Mouse (Mus musculus) cerebellum, adult 8-10 months (tissue): ENCODE results near the gene Arfip1.
"Not testable (repeated sequence)": the region's sequence is repeated elsewhere in the genome, so short reads cannot be mapped to it uniquely, and the experiment has no call there.

Source experiments
- DNase-seq: peaks from one replicate; pipeline ENCODE4 v3.0.0; 2022

Gene Arfip1

DNA sequence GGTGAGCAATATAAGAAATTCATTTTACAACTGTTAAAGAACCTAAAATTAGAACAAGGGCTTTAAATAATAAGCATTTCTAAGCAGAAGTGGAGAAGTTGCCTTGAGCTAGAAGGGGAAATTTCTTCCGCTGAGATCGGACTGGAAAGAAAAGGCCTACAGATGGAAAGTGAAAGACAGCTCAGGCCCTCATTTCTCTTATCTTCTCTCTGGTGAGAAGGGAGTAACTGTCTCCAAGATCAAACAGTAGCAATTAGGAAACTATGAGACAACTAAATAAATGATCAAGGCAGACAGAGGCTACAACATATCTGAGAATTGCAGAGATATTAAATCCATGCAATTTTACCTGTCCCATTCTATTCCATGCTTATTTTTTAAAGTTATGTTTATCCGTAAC lies 11.9 kb downstream of the Arfip1 start:
- no peak for DNase-seq

DNA sequence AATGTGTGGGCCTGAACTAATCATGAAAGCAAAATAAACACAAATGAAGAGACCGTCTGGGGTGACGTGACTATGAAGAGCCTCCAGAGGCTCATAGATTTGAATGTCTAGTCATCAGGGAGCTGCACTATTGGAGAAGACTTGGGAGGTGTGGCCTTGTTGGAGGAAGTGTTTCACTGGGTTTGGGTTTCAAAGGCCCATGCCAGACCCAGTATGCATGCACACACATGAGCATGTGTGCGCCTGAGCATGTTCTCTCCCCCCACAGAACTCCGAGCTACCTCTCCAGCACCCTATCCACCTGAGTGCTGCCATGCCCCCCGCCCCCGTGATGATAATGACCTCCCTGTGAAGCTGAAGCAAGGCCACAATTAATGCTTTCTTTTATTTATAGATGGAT lies 12.8 kb downstream of the Arfip1 start:
- DNase-seq: no peak

DNA sequence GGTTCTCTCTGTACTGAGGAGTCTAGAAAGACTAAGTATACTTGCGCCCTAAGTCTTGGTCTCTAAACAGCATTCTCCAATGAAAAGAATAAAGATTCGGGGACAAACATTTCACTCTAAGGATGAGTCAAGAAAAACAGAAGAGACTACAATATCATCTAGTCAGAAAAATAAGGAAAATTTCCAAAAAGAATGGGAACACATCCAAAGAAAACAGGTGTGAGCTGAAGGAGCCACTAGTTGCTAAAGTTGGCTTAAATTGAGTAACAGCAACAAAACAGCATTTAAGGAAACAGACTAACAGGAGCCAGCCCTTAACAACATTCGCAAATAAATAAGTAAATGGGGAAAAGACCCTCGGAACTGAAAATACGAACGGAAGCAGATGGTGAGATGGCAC lies 13.9 kb downstream of the Arfip1 start:
- no peak for DNase-seq

DNA sequence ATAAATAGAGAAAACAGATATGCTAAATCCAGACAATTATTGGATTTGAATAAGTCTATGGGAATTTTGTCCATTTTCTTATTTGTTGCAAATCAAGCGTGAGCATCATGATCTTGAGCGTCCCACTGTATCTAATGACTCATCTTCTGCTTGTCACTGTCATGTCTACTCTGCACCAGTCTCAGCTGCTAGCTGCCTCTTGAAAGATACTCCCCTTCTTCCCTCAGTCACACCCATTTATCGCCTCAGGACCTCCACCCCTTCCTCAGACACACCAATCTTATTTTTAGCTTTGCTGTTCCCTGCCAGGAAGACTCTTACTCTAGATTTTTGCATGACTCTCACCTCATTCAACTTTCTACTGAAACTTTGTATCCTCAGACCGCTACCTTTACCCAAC lies 19.0 kb downstream of the Arfip1 start:
- DNase-seq: no peak

DNA sequence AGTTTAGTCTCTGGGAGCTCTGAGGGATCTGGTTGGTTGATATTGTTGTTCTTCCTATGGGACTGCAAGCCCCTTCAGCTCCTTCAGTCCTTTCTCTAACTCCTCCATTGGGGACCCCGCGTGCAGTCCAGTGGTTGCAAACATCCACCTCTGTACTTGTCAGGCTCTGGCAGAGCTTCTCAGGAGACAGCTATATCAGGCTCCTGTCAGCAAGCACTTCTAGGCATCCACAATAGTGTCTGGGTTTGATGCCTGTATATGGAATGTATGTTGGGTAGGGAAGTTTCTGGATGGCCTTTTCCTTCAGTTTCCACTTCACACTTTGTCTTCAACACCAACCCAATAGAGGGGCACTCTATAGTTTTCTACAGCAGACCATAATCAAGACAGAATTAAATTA lies 19.5 kb downstream of the Arfip1 start:
- not testable (repeated sequence) for DNase-seq

DNA sequence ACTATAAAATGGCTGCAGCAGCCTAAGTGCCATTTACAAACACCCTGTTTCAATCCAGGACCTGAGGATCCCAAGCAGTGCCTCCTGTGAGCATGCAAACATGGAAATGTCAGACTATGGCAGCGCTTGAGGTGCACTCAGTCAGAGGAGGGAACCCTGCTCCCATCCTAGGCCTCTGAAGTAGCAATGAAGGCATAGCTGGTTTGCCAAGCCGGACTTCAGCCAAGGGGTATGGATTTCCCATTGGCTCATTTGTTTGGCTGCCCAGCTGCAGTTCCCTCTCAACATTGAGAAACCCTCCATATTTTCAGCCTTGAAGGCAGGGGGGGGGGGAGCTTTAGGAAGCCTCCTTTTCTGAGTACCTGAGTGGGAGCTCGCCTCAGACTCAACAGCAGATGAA lies 24.1 kb downstream of the Arfip1 start:
- no peak for DNase-seq

DNA sequence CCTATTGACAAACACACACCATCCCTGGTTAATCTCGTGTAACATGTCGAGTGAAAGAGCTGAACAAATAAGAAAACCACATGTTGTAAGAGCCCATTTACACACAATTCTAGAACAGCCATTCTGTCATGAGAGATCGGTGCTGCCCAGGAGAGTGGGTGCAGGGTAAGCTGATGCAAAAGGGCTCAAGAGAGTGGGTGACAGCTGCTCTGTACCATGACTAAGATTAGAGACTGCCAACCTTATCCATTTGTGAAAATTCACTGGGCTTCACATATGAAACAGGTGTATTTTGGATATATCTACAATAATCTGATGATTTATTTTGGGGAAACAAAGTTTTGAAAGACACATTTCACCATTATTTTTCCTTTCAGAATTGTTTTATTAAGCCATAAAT lies 26.6 kb downstream of the Arfip1 start:
- DNase-seq: no peak

DNA sequence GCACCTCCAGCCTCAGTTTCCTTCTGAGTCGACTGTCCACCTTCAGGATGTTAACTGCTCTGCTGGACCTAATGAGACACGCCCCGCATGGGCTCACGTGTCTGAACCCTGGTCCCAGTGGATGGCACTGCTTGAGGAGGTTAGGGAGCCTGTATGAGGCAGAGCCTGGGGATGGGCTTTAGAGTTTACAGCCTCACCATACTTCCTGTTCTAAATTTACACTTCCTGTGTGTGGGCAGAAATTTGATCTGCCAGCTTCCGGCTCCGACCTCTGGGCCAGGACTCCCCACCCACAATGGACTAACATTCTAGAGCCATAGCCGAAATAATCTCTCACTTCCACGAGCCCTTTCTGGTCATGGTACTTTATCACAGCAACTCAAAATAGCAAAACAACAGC lies 35.2 kb downstream of the Arfip1 start:
- DNase-seq: no peak

DNA sequence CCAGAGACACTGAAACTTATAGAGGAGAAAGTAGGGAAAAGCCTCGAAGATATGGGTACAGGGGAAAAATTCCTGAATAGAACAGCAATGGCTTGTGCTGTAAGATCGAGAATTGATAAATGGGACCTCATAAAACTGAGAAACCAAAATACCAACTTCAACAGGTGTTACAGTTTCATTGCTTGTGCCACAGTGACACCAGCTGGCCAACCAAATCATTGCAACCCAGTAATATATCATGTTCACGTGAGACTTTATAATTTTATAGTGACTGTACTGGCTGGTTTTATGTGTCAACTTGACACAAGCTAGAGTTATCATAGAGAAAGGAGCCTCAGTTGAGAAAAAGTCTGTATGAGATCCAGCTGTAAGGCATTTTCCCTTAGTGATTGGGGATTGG lies 40.0 kb downstream of the Arfip1 start:
- peak; percentile 56 for DNase-seq

DNA sequence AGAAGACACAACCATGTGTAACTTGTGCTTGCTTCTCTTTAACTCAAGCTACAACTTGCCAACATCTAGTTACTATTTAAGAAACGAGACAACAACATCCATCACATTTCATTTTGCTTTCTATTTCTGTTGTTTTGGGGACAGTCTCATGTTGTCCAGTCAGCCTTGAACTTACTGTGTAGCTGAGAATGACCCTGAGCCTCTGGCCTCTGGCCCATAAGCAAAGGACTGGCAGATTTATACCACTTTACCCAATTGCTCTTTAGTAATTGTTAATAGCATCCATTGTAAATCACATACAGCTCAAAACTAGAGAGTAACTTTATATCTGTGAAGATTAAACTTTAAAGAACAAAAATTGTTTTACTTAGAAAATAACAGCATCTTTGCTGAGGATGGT lies 40.5 kb downstream of the Arfip1 start:
- no peak for DNase-seq

DNA sequence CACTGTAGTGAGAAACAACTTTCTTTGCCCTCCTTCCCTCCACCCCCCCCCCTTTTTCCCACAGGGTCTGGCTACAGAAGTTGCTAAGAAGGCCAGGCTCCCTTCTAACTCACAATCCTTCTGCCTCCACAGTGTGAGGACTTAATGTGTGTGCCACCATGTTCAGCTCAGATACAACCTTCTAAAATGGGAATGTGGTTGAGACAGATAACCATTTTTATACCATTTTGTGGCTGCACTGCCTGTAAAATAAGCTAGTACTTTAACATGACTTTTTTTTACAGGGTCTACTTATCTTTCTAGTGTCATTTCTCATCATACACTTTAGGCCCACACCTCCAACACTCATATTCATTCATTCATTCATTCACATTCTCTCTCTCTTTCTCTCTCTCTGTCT lies 41.8 kb downstream of the Arfip1 start:
- no peak for DNase-seq

DNA sequence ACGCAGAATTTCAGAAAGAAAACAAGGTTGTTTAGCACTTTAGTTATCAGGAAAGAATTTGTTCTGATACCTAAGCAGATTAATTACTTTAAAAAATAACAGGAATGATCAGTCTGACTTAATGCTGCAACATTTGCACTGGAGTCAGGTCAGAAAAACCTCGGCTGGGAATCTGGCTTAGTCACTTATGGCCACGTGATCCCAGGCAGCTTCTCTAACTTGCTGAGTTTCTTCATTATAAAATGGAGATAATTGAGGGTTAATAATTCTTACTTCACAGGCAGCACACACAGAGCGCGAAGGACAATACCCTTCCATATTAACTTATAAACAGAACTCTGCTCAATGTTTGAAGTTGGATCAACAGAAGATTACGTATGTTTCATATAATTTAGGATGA lies 45.4 kb downstream of the Arfip1 start:
- DNase-seq: no peak

DNA sequence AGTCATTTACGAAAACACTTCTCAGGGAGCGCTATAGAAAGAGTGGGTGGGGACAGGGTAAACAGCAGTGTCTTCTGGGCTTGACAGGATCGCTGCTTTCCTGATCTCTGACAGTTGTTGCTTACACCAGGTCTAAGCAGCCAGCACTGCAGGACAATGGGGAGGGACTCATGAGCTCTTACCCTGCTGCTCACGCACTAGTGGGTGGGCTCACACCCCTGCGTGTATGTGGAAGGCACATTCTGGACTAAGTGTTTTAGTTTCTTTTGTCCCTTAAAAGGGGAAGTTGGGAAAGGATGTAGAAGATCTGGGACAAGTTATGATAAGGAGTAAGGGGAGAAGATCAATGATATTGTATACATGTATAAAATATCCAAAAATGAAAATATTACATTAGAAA lies 49.2 kb downstream of the Arfip1 start:
- no peak for DNase-seq

DNA sequence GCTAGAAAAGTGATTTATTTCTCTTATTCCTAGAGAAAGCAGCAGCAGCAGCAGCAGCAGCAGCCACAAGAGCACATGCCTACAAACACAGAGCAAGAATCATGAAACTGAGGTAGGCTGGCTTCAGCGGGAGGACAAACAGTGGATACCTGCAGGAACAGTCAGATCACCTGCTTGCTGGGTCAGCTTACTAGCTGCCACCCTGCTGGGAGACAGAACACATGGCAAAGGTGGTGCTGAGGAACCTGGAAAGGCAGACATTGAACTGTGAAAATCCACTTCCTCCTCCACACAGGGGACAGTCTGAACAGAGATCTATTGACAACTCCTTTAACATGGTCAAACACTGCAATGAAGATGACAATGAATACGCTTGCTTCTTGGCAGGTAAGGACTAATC lies 53.4 kb downstream of the Arfip1 start:
- DNase-seq: peak; percentile 15

DNA sequence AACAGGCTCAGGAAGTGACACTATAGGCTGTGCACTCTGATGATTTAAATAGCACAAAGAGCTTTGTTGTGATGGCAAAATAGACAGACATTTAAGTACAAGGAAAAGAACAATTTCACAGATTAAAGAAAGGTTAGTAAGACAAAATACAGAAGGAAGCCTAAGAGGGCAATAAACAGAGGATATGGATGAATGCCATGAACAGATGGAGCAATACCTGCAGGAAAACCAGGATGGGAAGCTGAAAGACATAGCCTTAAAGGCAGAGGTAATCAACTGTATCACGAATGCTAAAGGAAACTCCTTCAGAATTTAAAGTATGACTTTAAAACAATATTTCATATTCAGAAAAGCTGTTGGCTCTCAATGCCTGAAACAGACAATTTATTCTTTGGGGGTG lies 57.5 kb downstream of the Arfip1 start:
- no peak for DNase-seq

DNA sequence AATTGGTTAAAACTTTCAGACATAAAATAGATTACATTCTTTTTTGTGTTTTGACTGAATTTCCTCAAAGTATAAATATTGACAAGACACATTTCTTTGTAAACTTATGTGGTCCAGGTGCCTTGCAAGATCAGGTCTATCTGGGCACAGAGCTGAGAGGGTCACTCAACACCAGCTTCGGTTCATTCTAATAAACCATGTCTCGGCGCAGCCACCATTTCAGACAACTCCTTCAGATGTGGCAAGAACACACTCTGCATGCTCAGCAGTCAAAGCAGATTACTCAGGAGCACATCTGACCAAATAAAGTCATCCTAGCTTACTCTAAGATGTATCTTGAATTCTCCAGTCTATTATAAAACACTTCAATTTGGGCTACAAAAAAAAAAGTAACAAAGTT lies 66.3 kb downstream of the Arfip1 start:
- DNase-seq: no peak

DNA sequence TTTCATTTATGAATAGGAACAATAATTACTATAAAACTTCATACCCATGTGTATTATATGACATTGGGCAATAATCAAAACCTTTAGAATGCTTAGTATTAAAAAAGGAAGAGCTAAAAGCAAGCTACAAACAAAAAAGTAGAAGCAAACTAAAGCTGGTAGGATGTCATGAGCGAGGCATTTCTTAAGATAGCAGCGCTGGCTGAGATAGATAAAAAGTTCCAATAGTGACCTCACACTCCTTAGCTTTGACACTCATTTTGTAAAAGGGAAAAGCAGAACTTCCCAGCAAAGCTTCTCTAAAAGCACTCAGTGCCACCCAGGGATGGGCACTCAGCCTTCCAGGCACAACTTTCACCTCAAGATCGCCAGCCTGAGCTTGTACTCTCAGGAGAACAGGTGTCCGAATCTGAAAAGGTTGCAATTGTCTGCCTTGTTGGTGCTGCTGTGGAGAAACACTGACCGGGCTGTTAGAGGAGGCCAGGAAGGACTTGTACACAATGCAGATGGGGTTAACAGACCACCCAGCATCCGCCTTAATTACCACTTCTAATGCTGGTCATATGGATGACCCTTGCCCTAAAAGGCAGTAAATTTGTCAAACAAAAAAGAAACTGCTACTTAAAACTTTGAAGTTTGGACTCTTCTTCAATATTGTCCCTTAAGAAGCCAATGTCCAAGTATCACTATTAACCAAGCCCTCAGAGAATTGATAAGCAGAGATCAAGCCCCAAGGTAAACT lies 69.5 kb downstream of the Arfip1 start:
- no peak for DNase-seq

DNA sequence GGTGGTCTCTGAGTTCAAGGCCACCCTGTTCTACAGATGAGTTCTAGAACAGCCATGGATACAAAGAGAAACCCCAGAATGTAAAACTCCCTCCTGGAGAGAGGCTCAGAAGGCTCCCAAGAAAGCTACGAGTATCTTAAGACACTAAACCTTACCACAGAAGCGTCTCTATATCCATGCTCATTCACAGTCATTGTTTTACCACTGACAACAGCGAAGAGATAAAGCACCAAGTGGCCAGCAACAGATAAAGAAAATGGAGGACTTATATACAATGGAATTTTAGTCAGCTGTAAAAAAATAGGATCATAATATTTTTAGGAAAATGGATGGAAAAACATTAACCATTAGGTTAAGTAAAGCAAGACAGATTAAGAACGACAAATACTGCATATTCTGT lies 77.2 kb downstream of the Arfip1 start:
- DNase-seq: no peak

DNA sequence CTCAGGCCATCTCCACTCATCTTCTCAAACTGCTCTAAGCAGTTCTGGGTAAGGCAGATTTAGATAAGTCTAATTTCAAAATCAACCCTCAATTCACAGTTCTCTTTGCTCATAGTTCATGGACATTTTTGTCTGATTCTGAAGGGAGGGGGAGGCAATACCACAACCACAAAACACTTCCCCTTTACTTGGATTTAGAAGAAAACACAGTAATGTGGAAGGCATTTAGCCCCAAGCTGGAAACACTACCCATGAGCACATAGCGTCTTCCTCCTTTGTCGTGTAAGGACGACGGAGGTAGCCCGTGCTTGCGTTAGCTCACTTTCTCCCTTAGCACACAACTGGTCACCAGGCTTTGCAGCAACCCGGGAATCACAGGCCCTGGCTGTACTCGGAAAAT lies 78.1 kb downstream of the Arfip1 start:
- no peak for DNase-seq

DNA sequence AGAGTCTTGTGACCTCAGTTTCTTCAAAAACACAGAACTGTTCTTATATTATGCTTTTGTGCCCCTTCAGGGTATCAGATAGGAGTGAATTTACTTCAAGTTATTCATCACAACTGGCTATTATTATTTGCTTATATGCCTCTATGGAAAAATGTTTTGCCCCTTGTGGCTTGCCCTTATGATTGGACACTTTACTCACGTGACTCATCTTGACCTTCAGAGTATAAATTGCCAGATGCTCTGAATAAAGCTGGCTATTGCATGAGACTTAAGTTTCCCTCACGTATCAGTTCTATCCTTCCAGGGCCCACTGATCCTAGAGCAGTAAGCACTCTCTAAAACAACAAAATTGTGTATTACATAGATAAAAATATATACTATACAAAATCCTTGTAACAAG lies 80.3 kb downstream of the Arfip1 start:
- no peak for DNase-seq

DNA sequence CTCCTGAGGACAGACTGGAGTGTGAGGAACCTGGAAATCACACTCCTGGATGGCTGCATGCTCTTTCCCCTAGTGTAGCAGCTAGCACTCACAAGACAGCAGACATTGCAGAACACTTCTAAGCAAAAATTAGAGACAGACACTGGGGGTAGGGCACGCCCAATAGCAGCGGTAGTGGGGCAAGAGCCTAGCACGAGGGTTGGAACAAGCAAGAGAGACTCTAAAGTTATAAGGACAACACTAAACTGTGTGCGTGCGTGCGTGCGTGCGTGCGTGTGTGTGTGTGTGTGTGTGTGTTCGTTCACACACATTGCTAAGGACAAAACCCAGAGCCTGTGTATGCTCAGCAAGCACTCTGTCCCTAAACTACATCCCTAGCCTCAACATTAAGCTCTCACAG lies 81.9 kb downstream of the Arfip1 start:
- no peak for DNase-seq

DNA sequence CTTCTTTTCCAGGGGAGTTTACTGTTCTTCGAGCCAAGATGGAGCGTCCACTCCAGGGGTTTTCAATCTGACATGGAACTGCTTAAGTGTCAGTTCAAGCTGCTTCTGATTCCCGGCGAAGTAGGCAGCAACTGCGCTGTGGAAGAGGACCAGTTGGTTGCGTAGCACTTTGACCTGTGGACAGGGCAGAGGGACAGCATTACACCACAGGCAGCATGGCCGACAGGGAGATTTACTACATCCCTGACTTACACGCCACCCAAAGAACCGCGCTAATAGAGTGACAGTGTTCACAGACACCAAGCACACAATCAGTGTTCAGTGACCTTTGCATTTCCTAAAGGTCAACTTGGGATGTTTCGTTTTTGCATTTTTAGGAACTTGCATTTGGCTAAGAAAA lies 84.7 kb downstream of the Arfip1 start:
- no peak for DNase-seq

DNA sequence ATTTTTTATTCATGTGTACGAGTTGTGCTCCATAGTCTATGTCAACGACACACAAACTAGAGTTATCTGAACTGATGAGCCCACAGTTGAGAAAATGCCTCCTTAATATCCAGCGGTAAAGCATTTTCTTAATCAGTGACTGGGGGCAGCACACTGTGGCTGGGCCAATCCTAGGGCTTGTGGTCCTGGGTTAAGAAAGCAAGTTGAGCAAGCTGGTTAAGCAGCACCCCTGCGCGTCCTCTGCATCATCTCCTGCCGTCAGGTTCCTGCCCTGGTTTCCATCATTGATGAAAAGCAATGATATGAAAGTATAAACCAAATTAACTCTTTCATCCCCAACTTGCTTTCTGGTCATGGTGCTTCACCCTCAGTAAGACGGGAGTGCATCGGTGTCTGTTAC lies 89.8 kb downstream of the Arfip1 start:
- no peak for DNase-seq

DNA sequence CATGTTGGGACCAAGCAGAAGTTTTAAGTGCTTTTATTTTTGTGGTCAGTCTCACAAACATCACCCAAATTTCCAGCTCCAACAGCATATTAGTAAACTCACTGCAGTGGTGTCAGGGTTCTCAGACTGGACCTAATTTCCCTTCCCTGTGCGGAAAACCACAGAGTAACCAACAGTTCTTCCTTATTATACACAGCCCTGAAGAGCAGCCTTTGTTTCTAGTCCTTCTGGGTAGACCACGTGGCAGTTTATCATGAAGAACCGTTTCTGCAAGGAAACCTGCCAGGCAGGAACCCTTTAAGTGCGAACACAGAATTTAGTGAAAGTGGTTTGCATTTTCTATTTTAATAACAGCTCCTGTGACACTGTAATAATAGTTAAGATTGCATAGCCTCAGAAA lies 90.3 kb downstream of the Arfip1 start:
- DNase-seq: no peak

DNA sequence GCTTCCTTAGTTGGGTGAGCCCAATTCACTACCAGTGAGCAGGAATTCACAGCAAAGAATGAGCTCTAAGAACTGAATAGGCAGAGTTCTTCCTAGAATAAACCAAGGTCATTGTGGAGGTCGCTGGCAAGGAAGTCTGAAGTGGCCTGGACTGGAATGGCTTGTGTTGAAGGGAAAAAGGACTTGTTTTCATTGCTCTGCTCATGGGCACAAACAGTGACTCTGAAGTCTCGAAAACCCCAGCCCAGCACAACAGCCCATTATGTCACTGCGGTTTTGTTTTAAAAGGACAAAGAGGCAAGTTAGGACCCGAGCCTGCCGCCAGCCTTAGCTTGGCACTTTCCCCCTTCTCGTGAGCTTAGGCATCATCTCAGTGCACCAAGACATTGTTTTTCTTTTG lies 93.7 kb downstream of the Arfip1 start:
- no peak for DNase-seq

DNA sequence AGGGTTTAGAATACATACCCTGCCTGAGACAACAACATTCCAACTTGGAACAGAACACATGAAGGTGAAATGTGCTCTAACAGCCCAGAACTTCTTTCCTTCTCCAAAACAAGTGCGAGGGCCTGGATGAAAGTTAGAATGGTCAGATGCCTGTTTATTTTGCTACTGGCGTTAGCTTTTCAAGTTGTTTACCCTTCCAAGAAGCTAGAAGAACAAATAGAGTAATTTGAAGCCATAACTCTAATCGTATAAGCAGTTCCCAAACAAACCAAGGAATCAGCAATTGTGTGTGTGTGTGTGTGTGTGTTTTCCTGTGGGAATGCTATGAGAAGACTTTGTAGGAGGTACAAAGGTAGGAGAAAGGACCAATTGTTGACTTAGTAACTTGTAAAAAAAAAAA lies 97.5 kb downstream of the Arfip1 start:
- no peak for DNase-seq
